Mouse (Mus musculus) spleen, adult 2 months (tissue): ENCODE data around the gene Bcl2.

Experiments used
- CTCF ChIP-seq: fragments of 200-500 bp; IDR thresholded peaks from 2 replicates; pipeline ENCODE4 v1.5.1; 2011; ENCODE audit warnings: mild to moderate bottlenecking, inconsistent platforms; ENCODE audit not compliant: insufficient read depth, insufficient read length, insufficient replicate concordance; ENCODE audit errors: extremely low read depth
- POLR2A ChIP-seq: fragments of 200-500 bp; IDR thresholded peaks from 2 replicates; pipeline ENCODE4 v1.6.1; 2011; ENCODE audit warnings: low read depth, low read length, inconsistent platforms

DNA sequence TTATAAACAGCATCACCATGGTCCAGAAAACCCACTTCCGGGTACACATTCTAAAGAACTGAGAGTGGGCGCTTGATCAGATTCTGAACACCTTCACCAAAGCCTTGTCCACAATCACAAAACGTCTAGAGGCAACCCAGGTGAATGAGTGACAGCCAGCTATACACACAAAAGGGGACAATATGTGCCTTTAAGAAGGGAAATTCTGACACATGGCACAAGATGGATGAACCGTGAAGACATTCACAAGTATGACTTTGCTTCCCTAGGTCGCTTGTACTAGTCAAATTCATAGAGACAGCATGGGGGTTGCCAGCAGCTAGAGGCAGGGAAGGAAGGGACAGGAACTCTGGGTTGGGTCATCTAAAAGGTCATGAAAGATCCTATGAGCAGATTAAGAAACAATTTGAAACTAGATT is 36.0 kb downstream of the Bcl2 start:
- TF ChIP-seq CTCF (no peak), POLR2A (no peak)
